In the genomic region with DNA sequence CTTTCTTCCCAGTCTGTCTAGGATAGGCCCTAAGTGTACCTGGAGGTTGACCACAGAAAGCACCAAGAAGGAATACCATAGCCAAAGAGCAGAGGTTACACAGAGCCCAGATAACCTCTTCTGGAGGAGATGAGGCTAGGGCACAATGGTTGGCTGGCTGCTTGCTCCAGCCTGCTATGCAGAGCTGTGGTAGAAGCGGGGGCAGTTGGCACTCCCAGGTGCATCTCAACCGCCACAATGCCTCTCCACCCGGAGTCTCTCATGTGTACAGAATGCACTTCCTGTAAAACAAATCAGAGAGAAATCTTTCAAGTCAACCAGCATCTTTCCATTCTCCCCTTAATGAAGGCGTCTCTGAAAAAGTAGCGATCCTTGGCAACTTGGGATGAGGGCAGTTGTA, we compare ENCODE assay signal across 35 mouse cellular contexts. TPM values are rescaled to one million over a fixed set of nuclear protein-coding genes. Genes with fewer than 3 reads are reported as not detected.
DNase-seq lines count a peak whose midpoint lies in the region; ATAC-seq and TF ChIP-seq lines count a peak whose summit lies in the region.
"Had no signal": no experiment of that assay in that cellular context is flagged by ENCODE, and none has a peak within 500 bp of the region (broad histone marks: within the 10 kb centered on the region; RNA-seq: fewer than 3 reads in every experiment).

No protein-coding gene starts in this region.

- intact Hi-C loops in left cerebral cortex, postnatal 10 days (cut with DNase I), result no loop called here

- H3K4me3 ChIP-seq in liver, postnatal 0 days (ENCODE audit: low read depth, low read length), result no peak overlapping the region
- H3K4me3 ChIP-seq in hindbrain, embryonic 14.5 days (replicated peaks; ENCODE audit: low read length), result no peak overlapping the region
- H3K4me3 ChIP-seq: erythroblast, embryonic 14.5 days; heart, embryonic 15.5 days; hindbrain, embryonic 15.5 days; layer of hippocampus, adult 2 months; limb, embryonic 15.5 days had no signal

- no peak overlapping the region for H3K4me2 ChIP-seq in liver, postnatal 0 days (ENCODE audit: low read depth, low read length)
- H3K4me2 ChIP-seq in hindbrain, embryonic 14.5 days (replicated peaks), result no peak overlapping the region
- H3K4me2 ChIP-seq: heart, embryonic 15.5 days; hindbrain, embryonic 15.5 days; limb, embryonic 15.5 days; lung, embryonic 14.5 days had no signal

- H3K9me3 ChIP-seq in liver, postnatal 0 days (ENCODE audit: low read length), result no peaks in the 10 kb centered on the region
- H3K9me3 ChIP-seq in hindbrain, embryonic 14.5 days (ENCODE audit: control insufficient read depth, low read length), result no peaks in the 10 kb centered on the region
- H3K9me3 ChIP-seq: heart, embryonic 15.5 days; hindbrain, embryonic 15.5 days; limb, embryonic 15.5 days had no signal

- H3K27me3 ChIP-seq in liver, postnatal 0 days (ENCODE audit: insufficient read depth, low read length), result no peaks in the 10 kb centered on the region
- no peaks in the 10 kb centered on the region; the same call in 1 of the 2 replicates for H3K27me3 ChIP-seq in splenic B cell, adult 2 months (ENCODE audit: control insufficient read depth, insufficient read depth, low read length, poor library complexity, severe bottlenecking)
- no peaks in the 10 kb centered on the region for H3K27me3 ChIP-seq in hindbrain, embryonic 14.5 days (ENCODE audit: control insufficient read depth, insufficient read depth, low read length)
- H3K27me3 ChIP-seq: heart, embryonic 15.5 days; hindbrain, embryonic 15.5 days; limb, embryonic 15.5 days had no signal

- peak overlapping the region; percentile 60 for H3K27ac ChIP-seq in liver, postnatal 0 days (ENCODE audit: low read depth)
- no peak overlapping the region for H3K27ac ChIP-seq in hindbrain, embryonic 14.5 days
- H3K27ac ChIP-seq: heart, embryonic 15.5 days; hindbrain, embryonic 15.5 days; layer of hippocampus, adult 2 months; limb, embryonic 15.5 days; liver, embryonic 14.5 days had no signal

- no peak for TF ChIP-seq CTCF in liver, postnatal 0 days (IDR thresholded peaks at IDR 0.05; ENCODE audit: low read depth)

- peak; percentile 49; the same call in 1 of the 2 replicates for TF ChIP-seq EP300 in liver, postnatal 0 days (IDR thresholded peaks at IDR 0.05; ENCODE audit: low read depth)

- H3K4me1 ChIP-seq in liver, postnatal 0 days (ENCODE audit: insufficient read depth), result no peaks in the 10 kb centered on the region
- no peaks in the 10 kb centered on the region for H3K4me1 ChIP-seq in hindbrain, embryonic 14.5 days (replicated peaks; ENCODE audit: control insufficient read depth, insufficient read depth, low read length)
- H3K4me1 ChIP-seq: heart, embryonic 15.5 days; hindbrain, embryonic 15.5 days; limb, embryonic 15.5 days had no signal

- H3K9ac ChIP-seq in liver, postnatal 0 days (replicated peaks), result no peak overlapping the region
- no peak overlapping the region for H3K9ac ChIP-seq in hindbrain, embryonic 14.5 days
- H3K9ac ChIP-seq: heart, embryonic 15.5 days; hindbrain, embryonic 15.5 days; limb, embryonic 15.5 days; liver, embryonic 14.5 days; lung, embryonic 14.5 days had no signal

- H3K36me3 ChIP-seq in liver, postnatal 0 days (replicated peaks; ENCODE audit: insufficient read depth, low read length), result peaks cover 9% of the 10 kb centered on the region
- H3K36me3 ChIP-seq in splenic B cell, adult 2 months (ENCODE audit: control insufficient read depth, insufficient read depth, low read length, poor library complexity, severe bottlenecking), result no peaks in the 10 kb centered on the region
- no peaks in the 10 kb centered on the region for H3K36me3 ChIP-seq in hindbrain, embryonic 14.5 days (replicated peaks; ENCODE audit: control insufficient read depth, insufficient read depth)
- H3K36me3 ChIP-seq: heart, embryonic 15.5 days; hindbrain, embryonic 15.5 days had no signal

- WGBS in liver, postnatal 0 days (ENCODE audit: insufficient replicate concordance), result 73% methylated on average over 5 of the region's 5 CpGs
- WGBS in hindbrain, embryonic 14.5 days, result 95% methylated on average over 5 of the region's 5 CpGs

- ATAC-seq in liver, postnatal 0 days, result peak; percentile 46
- no peak for ATAC-seq in hindbrain, embryonic 14.5 days (ENCODE audit: low FRiP score)
- ATAC-seq: CD4-positive, CD25-positive, alpha-beta regulatory T cell, adult 4 months; forebrain, embryonic 16.5 days; inflammation-experienced regulatory T-cells, adult 6 months had no signal

- peak; percentile 34 for DNase-seq in liver, postnatal 0 days
- no peak for DNase-seq in liver
- DNase-seq in splenic B cell, adult 2 months (ENCODE audit: low read depth, low spot score), result peak; percentile 47
- DNase-seq in thymus, postnatal 14 days, result peak; percentile 88
- no peak for DNase-seq in frontal cortex, postnatal 25 days (ENCODE audit: low spot score in 2 of 2)
- no peak for DNase-seq in left cerebral cortex, postnatal 10 days (ENCODE audit: extremely low spot score in 1 of 2, low spot score in 2 of 2)
- DNase-seq in hindbrain, embryonic 14.5 days (ENCODE audit: low spot score), result no peak
- DNase-seq: adrenal gland, adult 2 months; adrenal gland, postnatal 36 days; cerebellum, adult 18-20 months; cerebellum, postnatal 10 days; heart, postnatal 4 days; kidney, adult 18-20 months; kidney, postnatal 36 days; left cerebral cortex, postnatal 4 days; lung, embryonic 14.5 days; lung, postnatal 14 days; midbrain, embryonic 14.5 days; right cerebral cortex, adult 18-20 months had no signal

RNA-seq across cellular contexts. Expression of gene Gfi1, which starts 13.2 kb away (rescaled TPM):
- polyA plus RNA-seq in liver, postnatal 0 days (2015; fragmentation: Nextera tagmentation; extraction: Ambion mirVana), result 1.3 and 1.4 TPM in 2 replicates
- total RNA-seq in left cerebral cortex, postnatal 10 days (2021), result not detected
- 0.08 TPM in 1 of 2 replicates, not detected in the other for polyA plus RNA-seq in hindbrain, embryonic 14.5 days (2014; fragmentation: Nextera tagmentation; extraction: Ambion mirVana)
- total RNA-seq: gastrocnemius, adult 8-10 months; layer of hippocampus, adult 2 months; layer of hippocampus, postnatal 25 days; left cerebral cortex, adult 8-10 months had no signal
- polyA plus RNA-seq: cortical plate, adult 2 months; forebrain, embryonic 16.5 days; hindbrain, embryonic 15.5 days; kidney, embryonic 16.5 days; midbrain, embryonic 14.5 days; neural tube, embryonic 11.5 days; stomach, embryonic 14.5 days had no signal

Comparison
In these comparisons a context has a peak if more than half of its experiments do, and no peak if none do; other contexts are left out.
1. DNase-seq: peak in liver, postnatal 0 days (single experiment), splenic B cell, adult 2 months (single experiment) and thymus, postnatal 14 days (single experiment); none in liver (single experiment), frontal cortex, postnatal 25 days (0 of 2), left cerebral cortex, postnatal 10 days (0 of 2) and hindbrain, embryonic 14.5 days (single experiment).